Mouse (Mus musculus) forebrain, embryonic 13.5 days (tissue): ENCODE measurements around the gene Usp30. TPM values are rescaled to one million over a fixed set of nuclear protein-coding genes. Genes with fewer than 3 reads are reported as not detected.

Experiments used
- ATAC-seq: fragments of 200-750 bp; cut with Nextera tagmentation; 2 replicates; pipeline ENCODE4 v1.8.0; 2017
- H3K27ac ChIP-seq: fragments of 300-500 bp; sonication (generic); 2 replicates; pipeline ENCODE4 v1.5.1; 2015; ENCODE audit warnings: inconsistent platforms, mild to moderate bottlenecking, moderate library complexity
- H3K27me3 ChIP-seq: fragments of 300-500 bp; sonication (generic); 2 replicates; pipeline ENCODE4 v1.6.1; 2015; ENCODE audit warnings: mild to moderate bottlenecking, inconsistent platforms
- H3K36me3 ChIP-seq: fragments of 300-500 bp; sonication (generic); 2 replicates; pipeline ENCODE4 v1.6.1; 2015; ENCODE audit warnings: mild to moderate bottlenecking, inconsistent platforms; ENCODE audit not compliant: poor library complexity, severe bottlenecking
- H3K4me1 ChIP-seq: fragments of 300-500 bp; sonication (generic); 2 replicates; pipeline ENCODE4 v1.6.1; 2015; ENCODE audit warnings: inconsistent platforms
- H3K4me2 ChIP-seq: fragments of 300-500 bp; sonication (generic); 2 replicates; pipeline ENCODE4 v1.6.1; 2015; ENCODE audit warnings: inconsistent platforms, mild to moderate bottlenecking, moderate library complexity
- H3K4me3 ChIP-seq: fragments of 300-500 bp; sonication (generic); 2 replicates; pipeline ENCODE4 v1.5.1; 2015; ENCODE audit warnings: mild to moderate bottlenecking, inconsistent platforms
- H3K9ac ChIP-seq: fragments of 300-500 bp; sonication (generic); 2 replicates; pipeline ENCODE4 v1.6.1; 2015; ENCODE audit warnings: mild to moderate bottlenecking, inconsistent platforms
- H3K9me3 ChIP-seq: fragments of 300-500 bp; sonication (generic); replicated peaks from 2 replicates; pipeline ENCODE4 v1.6.1; 2016; ENCODE audit warnings: inconsistent platforms
- WGBS: fragments of 180-500 bp; shearing (Covaris S2); methylation state at CpG from one replicate; pipeline ENCODE4 v1.1.7; 2015; 5-methylcytosine and 5-hydroxymethylcytosine counted together
- polyA plus RNA-seq: library from polyadenylated mRNA; unstranded; fragments of >200 nt; fragmentation: Nextera tagmentation; extraction: Ambion mirVana; gene quantifications from 2 replicates; pipeline ENCODE4 v1.2.1, GENCODE M21; 2015

Usp30 gene
- polyA plus RNA-seq, 1 experiment from 2014 or later, result 16.2 TPM

DNA sequence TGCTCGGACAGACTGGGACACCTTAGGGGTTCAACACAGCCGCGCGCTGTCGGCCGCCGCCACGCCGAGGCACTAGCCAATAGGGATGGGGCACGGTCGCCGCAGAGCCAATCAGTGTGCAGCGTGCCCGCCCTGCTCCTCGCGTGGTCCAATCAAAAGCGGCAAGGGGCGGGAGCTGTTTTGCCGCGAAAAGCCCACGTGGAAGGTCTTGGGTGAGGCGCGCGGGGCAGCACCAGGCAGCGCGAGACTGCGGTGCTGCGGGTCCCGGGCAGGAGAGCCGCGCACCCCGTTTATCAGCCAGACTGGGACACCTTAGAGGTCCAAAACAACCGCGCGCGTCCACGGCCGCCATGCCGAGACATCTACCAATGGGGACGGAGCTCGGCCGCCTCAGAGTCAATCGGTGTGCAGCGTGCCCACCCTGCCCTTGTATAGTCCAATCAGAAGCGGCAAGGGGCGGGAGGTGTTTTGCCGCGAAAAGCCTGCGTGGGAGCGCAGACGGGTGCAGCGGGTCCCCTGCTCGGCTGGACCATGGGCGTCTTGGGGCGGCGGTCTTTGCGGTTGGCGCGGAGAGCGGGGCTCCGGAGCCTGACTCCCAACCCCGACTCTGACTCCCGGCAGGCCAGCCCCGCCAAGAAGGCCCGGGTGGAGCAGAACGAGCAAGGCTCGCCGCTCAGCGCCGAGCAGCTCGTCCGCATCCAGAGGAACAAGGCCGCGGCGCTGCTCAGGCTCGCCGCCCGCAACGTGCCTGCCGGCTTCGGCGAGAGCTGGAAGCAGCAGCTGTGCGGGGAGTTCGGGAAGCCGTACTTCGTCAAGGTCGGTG is 65.6 kb downstream of the Usp30 start:
- H3K27me3 ChIP-seq, result no peaks in the 10 kb centered on the region
- H3K9me3 ChIP-seq, result no peaks in the 10 kb centered on the region
- H3K4me1 ChIP-seq, result peaks cover 40% of the 10 kb centered on the region
- H3K9ac ChIP-seq, result peak overlapping the region; percentile 70
- H3K4me3 ChIP-seq, result peak overlapping the region; percentile 81
- under 1% methylated on average over 87 of the region's 87 CpGs for WGBS
- peaks cover 19% of the 10 kb centered on the region; the same call in 1 of the 2 replicates for H3K36me3 ChIP-seq
- ATAC-seq, result peak; percentile 99
- H3K4me2 ChIP-seq, result peak overlapping the region; percentile 96
- peak overlapping the region; percentile 48 for H3K27ac ChIP-seq

DNA sequence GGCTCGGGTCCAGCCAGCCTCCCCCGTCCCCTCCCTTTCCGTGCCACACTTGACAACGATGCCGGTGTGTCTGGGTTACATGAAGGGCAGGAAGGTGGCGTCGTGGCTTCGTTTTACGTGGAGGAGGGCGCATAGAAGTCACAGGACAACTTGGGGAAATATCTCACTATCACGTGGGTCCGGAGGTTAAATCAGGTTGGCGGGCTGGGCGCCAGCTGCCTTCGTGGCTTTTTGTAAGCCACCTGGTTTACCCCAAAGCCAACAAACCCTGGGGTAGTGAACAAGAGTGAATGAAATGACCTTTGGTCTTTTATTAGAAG is 66.2 kb downstream of the Usp30 start:
- under 1% methylated on average over 15 of the region's 15 CpGs for WGBS
- Histone ChIP-seq H3K4me2 (peak overlapping the region; percentile 96), H3K36me3 (peaks cover 23% of the 10 kb centered on the region; the same call in 1 of the 2 replicates), H3K27ac (peak overlapping the region; percentile 48), H3K27me3 (no peaks in the 10 kb centered on the region), H3K4me1 (peaks cover 40% of the 10 kb centered on the region), H3K9me3 (no peaks in the 10 kb centered on the region), H3K9ac (peak overlapping the region; percentile 63), H3K4me3 (peak overlapping the region; percentile 81)
- ATAC-seq, result no peak

DNA sequence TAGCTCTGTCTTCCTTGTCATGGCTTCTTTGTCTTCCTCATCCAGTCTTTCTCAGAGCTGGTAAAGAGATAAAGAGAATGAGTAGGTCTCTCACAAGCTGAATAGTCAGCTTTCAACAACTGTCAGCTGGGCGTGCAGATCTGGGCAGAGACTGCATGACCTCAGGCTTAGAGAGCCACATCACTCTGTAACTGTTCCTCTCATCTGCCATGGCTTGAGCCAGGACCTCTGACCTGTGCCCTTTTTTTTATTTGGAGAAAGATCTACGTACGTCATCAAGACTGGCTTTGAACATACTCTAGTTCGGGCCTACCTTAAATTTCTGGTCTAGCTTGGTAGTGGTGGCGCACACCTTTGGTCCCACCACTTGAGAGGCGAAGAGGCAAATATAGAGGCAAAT is 67.6 kb downstream of the Usp30 start:
- Histone ChIP-seq H3K36me3 (peaks cover 37% of the 10 kb centered on the region), H3K9ac (no peak overlapping the region), H3K9me3 (no peaks in the 10 kb centered on the region), H3K4me1 (peaks cover 40% of the 10 kb centered on the region), H3K4me2 (peak overlapping the region; percentile 96), H3K27me3 (no peaks in the 10 kb centered on the region), H3K27ac (no peak overlapping the region), H3K4me3 (no peak overlapping the region)
- ATAC-seq, result no peak
- 91% methylated on average over 6 of the region's 6 CpGs for WGBS

DNA sequence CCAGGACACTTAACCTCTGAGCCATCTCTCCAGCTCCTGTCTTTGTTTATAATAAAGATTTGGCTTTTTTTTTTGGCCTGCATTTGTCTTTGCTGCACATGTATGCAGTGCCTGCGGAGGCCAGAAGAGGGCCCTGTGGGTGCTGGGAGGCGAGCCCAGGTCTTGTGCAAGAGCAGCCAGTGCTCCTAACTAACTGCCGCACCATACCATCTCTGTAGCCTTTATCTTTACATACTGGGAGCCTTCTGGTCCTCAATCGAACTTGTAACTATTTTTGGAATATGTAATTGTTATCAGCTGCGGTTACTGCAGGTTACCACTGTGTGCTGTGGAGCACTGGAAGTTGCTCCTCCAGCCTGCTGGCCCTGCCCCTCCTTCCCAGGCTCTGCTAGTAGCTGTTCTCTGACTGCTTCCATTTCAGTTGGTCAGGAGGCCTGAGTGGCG is 68.9 kb downstream of the Usp30 start:
- Histone ChIP-seq H3K36me3 (peaks cover 40% of the 10 kb centered on the region), H3K9me3 (no peaks in the 10 kb centered on the region), H3K4me2 (no peak overlapping the region), H3K4me3 (no peak overlapping the region), H3K9ac (no peak overlapping the region), H3K27ac (no peak overlapping the region), H3K4me1 (peaks cover 52% of the 10 kb centered on the region), H3K27me3 (no peaks in the 10 kb centered on the region)
- ATAC-seq, result no peak
- WGBS, result 67% methylated on average over 6 of the region's 6 CpGs

DNA sequence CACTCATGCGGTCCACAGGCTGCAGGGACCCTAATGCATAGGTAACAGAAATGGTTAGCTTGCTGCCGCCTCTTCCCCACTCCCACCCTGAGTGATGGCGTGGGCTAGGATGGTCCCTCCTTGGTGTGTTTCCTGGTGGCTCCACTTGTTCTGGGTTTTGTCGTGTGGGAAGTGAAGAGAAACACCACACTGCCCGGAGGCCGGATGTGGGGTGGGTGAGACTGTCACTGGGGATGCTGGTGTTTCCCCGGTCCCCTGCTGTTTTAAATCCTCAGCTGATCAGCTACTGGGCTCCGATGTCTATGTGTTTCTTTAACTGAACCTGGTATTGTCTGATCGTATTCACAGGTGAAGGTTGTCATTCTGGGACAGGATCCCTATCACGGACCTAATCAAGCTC is 70.3 kb downstream of the Usp30 start:
- no peaks in the 10 kb centered on the region for H3K9me3 ChIP-seq

DNA sequence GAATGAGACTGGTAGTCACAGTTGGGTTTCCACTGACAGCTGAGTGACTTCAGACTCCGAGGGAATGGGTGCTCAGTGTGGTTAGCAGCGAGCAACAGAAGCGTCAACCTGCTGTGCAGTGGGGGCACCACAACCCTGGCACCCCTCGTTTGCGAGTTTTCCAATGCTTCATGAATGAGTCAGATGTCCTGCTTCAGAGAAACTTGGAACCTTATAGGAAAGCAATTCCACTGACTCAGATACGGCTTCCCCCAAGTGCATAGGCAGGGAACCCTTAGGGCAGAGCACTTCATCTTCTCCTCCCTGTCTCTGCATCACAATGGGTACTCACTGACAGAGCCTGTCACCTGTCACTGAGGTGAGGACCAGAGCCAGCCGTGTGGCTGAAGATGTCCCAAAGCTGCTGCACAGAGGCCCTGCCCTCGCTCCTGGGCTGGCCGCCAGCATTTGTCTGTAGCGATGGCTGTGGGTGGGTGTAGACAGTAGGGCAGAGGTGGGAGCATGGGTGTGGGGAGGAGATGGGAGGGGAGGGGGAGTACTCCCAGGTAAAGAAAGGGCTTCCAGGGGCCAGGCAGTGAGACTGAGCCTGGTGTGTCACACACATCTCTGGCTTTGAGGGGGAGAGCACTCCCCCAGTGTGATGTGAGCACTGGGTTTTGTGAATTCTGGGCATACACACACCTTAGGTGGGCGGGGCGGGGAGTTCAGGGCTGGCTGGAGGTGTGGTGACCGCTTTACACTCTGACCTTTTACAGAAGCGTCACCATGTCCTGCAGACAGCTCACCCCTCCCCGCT is 72.4 kb downstream of the Usp30 start:
- peaks cover 44% of the 10 kb centered on the region for H3K4me1 ChIP-seq
- H3K36me3 ChIP-seq, result peaks cover 40% of the 10 kb centered on the region
- no peaks in the 10 kb centered on the region for H3K27me3 ChIP-seq
- 81% methylated on average over 15 of the region's 15 CpGs for WGBS
- H3K27ac ChIP-seq, result peak overlapping the region; percentile 87
- no peak overlapping the region for H3K4me2 ChIP-seq
- H3K9me3 ChIP-seq, result no peaks in the 10 kb centered on the region
- no peak for ATAC-seq
- H3K4me3 ChIP-seq, result no peak overlapping the region
- H3K9ac ChIP-seq, result 0 out of 2 replicates have a peak overlapping the region, but pooled peaks have one; percentile 21

More for the DNA sequence above, 70.3 kb downstream of the Usp30 start:
- Histone ChIP-seq H3K36me3 (peaks cover 40% of the 10 kb centered on the region), H3K27me3 (no peaks in the 10 kb centered on the region), H3K27ac (no peak overlapping the region), H3K9ac (no peak overlapping the region), H3K4me1 (peaks cover 58% of the 10 kb centered on the region), H3K4me3 (no peak overlapping the region), H3K4me2 (no peak overlapping the region)
- ATAC-seq, result no peak
- 89% methylated on average over 10 of the region's 10 CpGs for WGBS

DNA sequence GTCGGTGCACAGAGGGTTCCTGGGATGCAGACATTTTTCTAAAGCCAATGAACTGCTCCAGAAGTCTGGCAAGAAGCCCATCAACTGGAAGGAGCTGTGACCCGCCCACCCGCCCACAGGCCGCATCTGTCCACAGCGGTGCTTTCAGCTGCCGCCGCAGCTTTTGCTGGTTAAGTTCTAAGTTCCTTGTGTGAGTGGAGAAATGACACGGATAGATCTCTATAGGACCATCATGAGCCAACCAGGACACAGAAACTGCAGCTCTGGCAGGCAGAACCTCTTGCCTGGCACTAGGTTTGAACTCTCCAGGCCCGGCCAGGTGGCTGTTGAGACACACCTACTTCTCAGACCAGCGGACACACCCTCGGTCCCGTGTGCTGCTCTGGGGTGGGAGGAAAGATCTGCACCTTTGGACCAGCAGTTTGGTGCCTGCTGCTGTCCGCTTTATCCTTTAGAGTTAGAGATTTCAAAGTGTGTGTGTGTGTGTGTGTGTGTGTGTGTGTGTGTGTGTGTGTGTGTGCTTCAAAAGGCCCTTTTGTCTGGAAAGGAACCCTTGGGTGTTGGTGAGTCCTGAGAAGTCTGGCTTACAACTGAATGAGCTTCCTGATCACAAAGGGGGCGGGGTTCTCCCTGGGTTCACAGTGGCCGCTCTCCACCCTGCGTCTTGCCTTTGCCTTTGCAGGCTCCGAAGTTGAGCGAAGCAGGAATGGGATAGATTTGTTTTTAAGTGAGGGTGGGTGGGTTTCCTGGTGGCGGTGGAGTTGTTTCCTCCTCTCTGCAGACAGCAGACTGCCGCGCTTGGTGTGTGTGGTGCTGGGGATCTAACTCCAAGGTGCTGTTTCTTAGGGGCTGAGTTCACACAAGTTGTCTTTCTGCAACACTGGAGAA is 73.3 kb downstream of the Usp30 start:
- H3K36me3 ChIP-seq, result peaks cover 40% of the 10 kb centered on the region
- peak overlapping the region; percentile 87 for H3K27ac ChIP-seq
- H3K27me3 ChIP-seq, result no peaks in the 10 kb centered on the region
- peaks cover 38% of the 10 kb centered on the region for H3K4me1 ChIP-seq
- no peaks in the 10 kb centered on the region for H3K9me3 ChIP-seq
- H3K4me2 ChIP-seq, result peak overlapping the region; percentile 17
- no peak overlapping the region for H3K4me3 ChIP-seq
- 66% methylated on average over 21 of the region's 21 CpGs for WGBS
- peak; percentile 43; the same call in 1 of the 2 replicates for ATAC-seq
- H3K9ac ChIP-seq, result no peak overlapping the region

DNA sequence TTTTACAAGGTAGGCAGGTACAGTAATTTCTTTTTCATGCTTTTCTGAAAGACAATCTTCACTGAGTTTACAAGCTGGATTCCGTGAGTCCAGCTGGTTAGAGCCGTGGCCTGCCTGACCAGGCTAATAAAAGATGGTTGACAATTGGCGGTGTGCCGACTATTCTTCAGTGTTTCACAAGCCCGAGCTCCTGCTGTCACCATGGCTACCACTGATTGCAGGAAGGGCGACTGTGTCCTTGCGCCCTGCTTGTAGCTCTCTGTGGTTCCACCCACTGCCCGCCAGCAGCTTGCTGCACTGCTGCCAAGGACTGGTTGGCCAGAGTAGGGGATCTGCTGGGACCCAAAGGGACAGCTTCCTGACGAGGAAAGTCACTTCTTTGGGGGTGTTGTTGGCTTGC is 73.9 kb downstream of the Usp30 start:
- peak; percentile 84 for ATAC-seq
- H3K9ac ChIP-seq, result no peak overlapping the region
- H3K36me3 ChIP-seq, result peaks cover 37% of the 10 kb centered on the region
- H3K4me2 ChIP-seq, result peak overlapping the region; percentile 17
- no peaks in the 10 kb centered on the region for H3K27me3 ChIP-seq
- peaks cover 32% of the 10 kb centered on the region for H3K4me1 ChIP-seq
- no peak overlapping the region for H3K4me3 ChIP-seq
- no peaks in the 10 kb centered on the region for H3K9me3 ChIP-seq
- WGBS, result 15% methylated on average over 9 of the region's 9 CpGs
- H3K27ac ChIP-seq, result peak overlapping the region; percentile 87

DNA sequence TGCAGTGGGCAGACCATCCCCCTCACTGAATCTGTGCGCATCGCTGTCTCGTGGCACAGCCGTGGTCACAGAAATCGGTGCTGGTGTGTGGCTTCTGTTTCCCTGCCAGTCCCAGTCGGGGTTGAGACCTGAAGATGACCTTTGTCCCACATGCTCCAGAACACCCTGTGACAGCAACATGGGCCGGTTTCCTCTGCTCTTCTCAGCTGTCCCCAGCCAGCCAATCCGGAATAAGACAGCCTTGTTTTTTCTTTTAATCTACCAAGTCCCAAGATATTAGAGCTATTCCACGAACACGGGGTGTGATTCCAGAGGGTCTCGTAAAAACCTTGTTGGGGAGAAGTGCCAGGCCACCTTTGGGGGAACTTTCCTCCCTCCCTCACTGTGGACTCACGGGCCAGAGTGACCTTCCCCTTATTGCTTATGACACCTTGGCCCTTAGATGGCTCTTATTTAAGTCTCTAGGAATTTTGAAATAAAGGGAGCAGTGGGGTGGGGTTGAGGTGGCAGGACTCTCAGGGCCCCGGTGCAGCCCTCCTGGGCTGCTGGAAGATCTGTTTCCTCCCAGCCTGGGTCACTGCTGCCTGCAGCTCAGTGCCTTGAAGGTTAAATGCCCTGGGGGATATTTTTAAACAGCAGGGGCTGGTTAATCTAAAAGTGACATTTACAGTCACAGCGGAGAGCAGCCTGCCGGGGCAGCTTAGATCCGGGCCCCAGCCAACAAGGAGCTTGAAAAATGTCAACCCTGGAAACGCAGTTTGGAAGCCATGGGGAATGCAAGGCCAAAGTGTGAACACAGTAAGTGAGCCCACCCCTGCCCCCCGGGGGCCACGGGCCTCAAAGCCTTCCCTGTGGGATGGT is 81.0 kb downstream of the Usp30 start, which contains the start of gene Acacb:
Gene Acacb, plus strand, starts transcription at position 508 of the 861 bp plus-strand sequence.
- no peak for ATAC-seq
- WGBS, result 61% methylated on average over 19 of the region's 19 CpGs
- no peaks in the 10 kb centered on the region for H3K27me3 ChIP-seq
- H3K4me2 ChIP-seq, result no peak within 1 kb of the TSS
- H3K9me3 ChIP-seq, result no peaks in the 10 kb centered on the region
- H3K27ac ChIP-seq, result no peak within 1 kb of the TSS
- no peak within 1 kb of the TSS for H3K9ac ChIP-seq
- no peak within 1 kb of the TSS for H3K4me3 ChIP-seq
- no peaks in the 10 kb centered on the region for H3K36me3 ChIP-seq
- H3K4me1 ChIP-seq, result no peaks in the 10 kb centered on the region

DNA sequence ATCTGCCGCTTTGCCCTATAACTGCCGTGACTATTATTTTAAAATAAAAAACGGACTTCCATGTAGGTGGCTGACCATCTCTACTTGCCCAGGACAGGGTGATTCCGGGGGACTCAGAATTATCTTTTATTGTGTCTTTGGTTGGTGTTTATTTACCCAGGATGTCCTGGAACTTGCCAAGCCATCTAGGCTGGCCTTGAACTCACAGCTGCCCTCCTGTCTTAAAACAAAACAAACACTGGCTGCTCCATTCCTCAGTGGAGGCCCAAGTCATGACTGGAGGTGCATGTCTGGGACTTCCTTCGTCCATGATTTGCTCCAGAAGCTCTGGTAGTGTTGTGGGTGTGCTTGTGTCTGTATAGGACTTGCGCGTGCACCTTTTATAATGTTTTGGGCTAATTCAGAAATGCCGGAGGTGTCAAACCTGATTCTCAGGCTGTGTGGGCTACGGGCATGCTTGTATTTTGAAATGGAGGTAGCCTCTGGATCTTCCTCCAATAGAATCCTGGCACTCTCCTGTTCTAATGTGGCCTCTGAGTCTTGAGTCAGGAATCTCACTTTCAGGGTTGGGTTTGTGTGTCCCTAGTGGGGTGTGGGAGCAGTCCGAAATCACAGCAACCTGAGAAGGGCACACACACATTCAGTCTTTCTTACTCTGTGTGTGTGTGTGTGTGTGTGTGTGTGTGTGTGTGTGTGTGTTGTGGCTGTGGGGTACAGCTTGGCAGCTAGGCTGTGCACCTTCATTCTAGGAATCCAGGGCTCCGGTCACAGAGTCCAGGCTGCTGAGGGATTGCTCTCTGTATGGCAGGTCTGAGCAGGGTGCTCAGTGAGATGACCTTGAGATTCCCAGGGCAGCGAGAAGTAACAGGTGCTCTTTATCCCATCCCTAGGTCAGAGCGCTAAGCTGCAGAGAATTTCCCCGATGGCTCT is 82.0 kb downstream of the Usp30 start:
- H3K9me3 ChIP-seq, result no peaks in the 10 kb centered on the region
- no peak overlapping the region for H3K4me3 ChIP-seq
- no peaks in the 10 kb centered on the region for H3K27me3 ChIP-seq
- H3K36me3 ChIP-seq, result no peaks in the 10 kb centered on the region
- no peak for ATAC-seq
- no peaks in the 10 kb centered on the region for H3K4me1 ChIP-seq
- 86% methylated on average over 14 of the region's 14 CpGs for WGBS
- H3K27ac ChIP-seq, result no peak overlapping the region
- H3K4me2 ChIP-seq, result no peak overlapping the region
- H3K9ac ChIP-seq, result no peak overlapping the region
